Mouse (Mus musculus) heart, postnatal 14 days (tissue): Measurements from ENCODE around the gene Clpsl2. TPM values are rescaled to one million over a fixed set of nuclear protein-coding genes. Genes with fewer than 3 reads are reported as not detected.

Source experiments
- DNase-seq, 2 experiments: peaks; one replicate each; pipeline ENCODE4 v3.0.0; 2021 to 2022
- intact Hi-C: fragments of 180-260 bp; cut with DNase I; formaldehyde crosslinking; loops from one replicate; pipeline ENCODE4 v1.15.1; 2025
- total RNA-seq, 2 experiments: library from RNA; stranded (reverse); gene quantifications; 2 replicates each; pipeline ENCODE4 v1.2.3; 2021

The Clpsl2 gene
- total RNA-seq, 2 experiments from 2014 or later = not detected

GRCm38 (mm10) chr17:28520561-28520960, 28.6 kb upstream of the Clpsl2 start:
- intact Hi-C loops = loop anchor here (5.0 kb wide), 1 partner anchor 193 kb away; the partner anchor contains the start of gene Rpl10a
- no peak for DNase-seq

DNA sequence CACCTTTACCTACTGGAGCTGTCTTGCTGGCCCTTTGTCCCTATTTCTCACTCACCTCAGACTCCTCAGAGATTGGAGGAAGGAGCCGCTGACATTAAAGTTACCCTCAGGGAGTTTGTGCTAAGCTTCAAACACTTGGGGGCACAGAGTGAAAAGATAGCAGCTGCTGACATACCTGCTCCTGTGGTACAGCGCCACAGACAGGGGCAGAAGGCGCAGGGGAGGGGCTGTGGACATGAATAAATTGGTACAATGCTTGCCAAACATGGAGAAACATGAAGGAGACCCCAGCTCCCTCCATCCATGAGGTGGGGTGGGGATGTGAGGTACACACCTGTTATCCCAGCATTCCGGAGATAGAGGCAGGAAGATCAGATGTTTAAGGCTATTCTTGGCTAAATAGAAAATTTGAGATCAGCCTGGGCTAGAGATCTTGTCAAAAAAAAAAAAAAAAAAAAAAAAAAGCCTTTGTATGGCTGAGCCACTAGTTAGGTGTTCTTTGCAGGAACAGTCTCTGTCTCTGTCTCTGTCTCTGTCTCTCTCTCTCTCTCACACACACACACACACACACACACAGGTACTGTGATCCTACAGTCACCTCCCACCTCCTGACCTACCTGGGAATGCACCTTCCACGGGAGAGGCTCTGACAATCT, 28.0 kb upstream of the Clpsl2 start:
- intact Hi-C loops = loop anchor here (5.0 kb wide), 1 partner anchor 194 kb away; the partner anchor contains the start of gene Rpl10a
- no peak for DNase-seq

DNA sequence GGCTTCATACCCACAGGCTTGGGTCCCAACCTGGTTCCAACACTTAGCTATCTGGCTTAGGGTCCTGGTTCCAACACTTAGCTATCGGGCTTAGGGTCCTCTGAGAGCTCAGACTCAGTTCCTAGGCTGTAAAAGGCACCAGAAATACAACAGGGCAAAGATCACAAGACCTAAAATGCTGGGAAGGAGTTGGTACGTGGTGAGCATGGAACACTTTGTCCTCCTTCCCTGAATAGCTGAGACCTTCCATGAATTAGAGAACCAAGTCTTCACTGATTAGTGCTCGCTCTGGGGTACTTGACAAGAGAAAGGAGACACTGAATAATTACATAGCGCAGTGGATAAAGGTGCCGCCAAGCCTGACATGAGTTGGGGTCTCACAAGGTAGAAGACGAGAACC, 27.3 kb upstream of the Clpsl2 start:
- intact Hi-C loops = loop anchor here (2.0 to 5.0 kb wide), 2 partner anchors 37 to 195 kb away; partner anchors contain the start of gene Rpl10a
- no peak for DNase-seq

DNA sequence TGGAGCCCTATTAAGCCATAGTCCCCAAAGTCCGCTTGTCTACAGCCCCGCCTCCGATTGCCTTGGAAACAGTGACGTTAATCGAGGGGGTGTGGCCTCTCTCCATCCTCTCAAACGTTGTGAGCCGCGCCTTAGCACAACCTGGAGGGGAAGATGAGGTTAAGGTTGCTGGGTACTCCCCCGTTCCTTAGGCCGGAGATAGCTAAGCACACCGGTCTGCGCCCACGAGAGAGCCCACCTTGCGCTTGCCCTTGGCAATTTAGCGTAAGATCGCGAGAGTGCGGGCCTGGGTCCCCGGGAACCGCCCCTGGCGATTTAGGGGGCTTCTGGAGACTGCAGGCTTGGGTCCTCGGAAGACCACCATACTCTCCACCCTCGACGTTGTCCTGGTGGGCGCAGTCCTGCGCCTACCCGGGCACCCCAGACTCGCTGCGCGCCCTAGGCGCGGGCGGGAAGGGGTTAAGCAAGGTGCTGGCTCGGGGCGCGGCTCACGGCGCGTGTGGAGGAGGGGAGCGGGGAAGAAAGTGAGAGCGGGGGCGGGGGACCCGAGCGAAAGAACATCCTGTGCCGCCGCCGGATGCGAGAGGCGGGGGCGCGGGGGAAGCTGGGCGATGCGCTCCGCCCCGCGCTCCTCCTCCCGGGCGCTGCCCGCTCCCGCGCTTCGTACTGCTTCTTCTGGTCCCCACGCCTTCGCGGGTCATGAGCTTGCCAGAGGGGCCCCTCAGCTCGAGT, 26.4 kb upstream of the Clpsl2 start:
- peak; percentile 91 to 98 for DNase-seq
- intact Hi-C loops = loop anchor here (2.0 to 5.0 kb wide), 2 partner anchors 38 to 195 kb away; partner anchors contain the start of gene Rpl10a

GRCm38 (mm10) chr17:28523355-28524008, 25.7 kb upstream of the Clpsl2 start:
- DNase-seq = no peak
- intact Hi-C loops = loop anchor here (2.0 to 5.0 kb wide), 2 partner anchors 39 to 196 kb away; partner anchors contain the start of gene Rpl10a

DNA sequence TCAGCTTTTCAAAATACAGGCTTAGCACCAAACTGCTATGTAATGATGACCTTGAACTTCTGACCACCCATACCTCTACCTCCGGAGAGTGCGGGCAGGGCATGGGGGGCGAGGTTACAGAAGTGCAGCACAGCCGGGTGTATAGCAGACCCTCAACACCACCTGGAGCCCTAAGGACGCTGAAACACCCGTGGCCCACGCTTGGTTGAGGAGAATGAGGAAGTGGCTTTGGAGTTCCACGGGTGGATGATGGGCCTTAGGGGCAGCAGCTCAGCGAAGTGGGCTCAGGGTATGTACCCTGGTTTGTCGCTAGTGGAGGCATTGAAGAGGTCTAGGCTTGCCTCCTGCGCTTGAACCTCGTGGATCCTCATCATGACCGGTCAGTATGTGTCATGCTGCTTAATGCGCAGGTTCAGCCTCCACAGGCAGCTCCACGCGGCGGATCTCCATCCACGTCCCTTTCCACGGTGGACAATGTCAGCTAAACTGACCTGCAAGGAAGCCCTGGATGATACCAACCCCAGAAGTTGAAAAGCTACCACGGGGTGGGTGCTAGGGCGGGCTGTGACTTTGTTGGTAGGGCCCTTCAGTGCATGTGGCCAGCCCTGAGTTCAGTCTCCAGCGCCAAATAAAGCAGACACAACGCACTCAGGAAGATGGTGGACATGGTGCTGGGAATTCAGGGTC, 25.1 kb upstream of the Clpsl2 start:
- intact Hi-C loops = loop anchor here (5.0 kb wide), 1 partner anchor 197 kb away; the partner anchor contains the start of gene Rpl10a
- DNase-seq = no peak

- DNase-seq = no peak
These were observed 24.3 kb upstream of the Clpsl2 start for GRCm38 (mm10) chr17:28524831-28525430.

DNA sequence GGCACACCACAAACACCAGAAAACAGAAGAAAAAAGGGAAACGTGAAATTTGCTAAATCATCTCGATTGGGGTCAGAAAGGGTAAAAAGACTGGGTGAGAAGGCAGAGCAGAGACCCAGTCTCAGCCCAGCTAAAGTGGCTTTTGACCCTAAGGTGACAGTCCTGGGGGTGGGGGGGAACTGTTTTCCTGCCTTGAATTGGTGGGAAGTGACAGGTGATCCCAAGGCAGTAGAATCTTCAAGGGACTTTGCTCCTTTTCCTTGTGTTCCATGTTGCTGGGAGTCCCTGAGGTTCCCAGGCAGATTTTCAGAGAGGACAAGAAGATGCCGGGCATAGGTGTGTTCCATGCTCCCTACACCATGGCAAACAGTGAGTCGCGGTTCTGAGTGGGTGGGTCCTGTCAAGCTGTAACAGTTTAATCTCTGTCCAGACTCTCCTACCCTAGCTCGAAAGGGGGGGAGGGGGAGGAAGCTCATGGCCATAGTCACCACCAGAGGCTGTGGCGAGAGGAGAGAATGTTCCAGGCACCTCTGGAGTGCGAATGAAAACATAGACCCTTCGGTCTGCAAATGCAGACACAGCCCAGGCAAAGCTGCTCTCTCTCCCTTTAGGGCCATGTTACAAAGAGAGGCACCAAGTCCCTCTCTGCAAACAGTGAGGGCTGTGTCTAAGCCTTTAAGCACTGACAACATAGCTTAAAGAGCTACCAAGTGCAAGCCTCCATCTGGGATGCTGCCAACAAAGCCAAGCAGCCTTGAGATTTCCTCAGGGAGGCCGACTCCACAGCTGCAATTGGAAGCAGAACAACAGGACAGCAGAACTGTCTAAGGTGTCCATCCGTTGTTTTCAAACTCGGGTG, 21.8 kb upstream of the Clpsl2 start:
- intact Hi-C loops = loop anchor here (1.0 to 2.0 kb wide), 3 partner anchors 73 to 141 kb away; no protein-coding TSS in a partner anchor
- no peak for DNase-seq

More at GRCm38 (mm10) chr17:28524831-28525430, 24.3 kb upstream of the Clpsl2 start:
- intact Hi-C loops = loop anchor here (5.0 kb wide), 1 partner anchor 198 kb away; the partner anchor contains the start of gene Rpl10a

- peak; percentile 88 to 94 for DNase-seq
- intact Hi-C loops = loop anchor here (1.0 to 2.0 kb wide), 2 partner anchors 73 to 121 kb away; no protein-coding TSS in a partner anchor
These were observed 21.2 kb upstream of the Clpsl2 start for GRCm38 (mm10) chr17:28528043-28528351.

- DNase-seq = no peak
- intact Hi-C loops = loop anchor here (2.0 kb wide), 1 partner anchor 74 kb away; no protein-coding TSS in a partner anchor
These were observed 20.1 kb upstream of the Clpsl2 start for GRCm38 (mm10) chr17:28529116-28529515.

- intact Hi-C loops = loop anchor here (5.0 kb wide), 1 partner anchor 323 kb away; the partner anchor contains the start of gene Def6
- DNase-seq = no peak
These were observed 18.7 kb upstream of the Clpsl2 start, which contains the start of gene Armc12 for GRCm38 (mm10) chr17:28530506-28530905. Gene Armc12 (plus strand): TSS chr17:28530806.

DNA sequence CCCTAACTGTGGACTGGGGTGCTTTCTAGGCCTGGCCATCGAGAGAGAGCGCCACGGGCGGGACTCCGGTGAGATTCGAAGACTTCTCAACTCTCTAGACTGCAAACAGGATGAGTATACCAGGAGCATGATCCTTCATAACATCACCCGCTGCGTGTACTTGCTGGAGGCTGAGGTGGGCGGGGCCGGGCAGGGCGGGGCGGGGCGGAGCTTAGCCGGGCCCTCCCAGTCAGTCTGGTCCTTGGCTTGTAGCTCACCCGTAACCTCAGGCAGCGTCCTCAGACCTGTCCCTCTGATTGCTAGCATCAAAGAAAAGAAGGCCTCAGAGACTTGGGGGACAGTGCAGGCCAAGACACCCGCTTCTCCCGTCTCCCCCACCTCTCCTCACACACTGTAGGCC, 17.3 kb upstream of the Clpsl2 start:
- DNase-seq = no peak
- intact Hi-C loops = loop anchor here (5.0 kb wide), 1 partner anchor 325 kb away; the partner anchor contains the start of gene Def6

GRCm38 (mm10) chr17:28532557-28532956, 16.7 kb upstream of the Clpsl2 start:
- intact Hi-C loops = loop anchor here (5.0 kb wide), 1 partner anchor 325 kb away; the partner anchor contains the start of gene Def6
- no peak for DNase-seq

- intact Hi-C loops = loop anchor here (5.0 kb wide), 1 partner anchor 326 kb away; the partner anchor contains the start of gene Def6
- DNase-seq = no peak
These were observed 15.9 kb upstream of the Clpsl2 start for GRCm38 (mm10) chr17:28533327-28533726.

DNA sequence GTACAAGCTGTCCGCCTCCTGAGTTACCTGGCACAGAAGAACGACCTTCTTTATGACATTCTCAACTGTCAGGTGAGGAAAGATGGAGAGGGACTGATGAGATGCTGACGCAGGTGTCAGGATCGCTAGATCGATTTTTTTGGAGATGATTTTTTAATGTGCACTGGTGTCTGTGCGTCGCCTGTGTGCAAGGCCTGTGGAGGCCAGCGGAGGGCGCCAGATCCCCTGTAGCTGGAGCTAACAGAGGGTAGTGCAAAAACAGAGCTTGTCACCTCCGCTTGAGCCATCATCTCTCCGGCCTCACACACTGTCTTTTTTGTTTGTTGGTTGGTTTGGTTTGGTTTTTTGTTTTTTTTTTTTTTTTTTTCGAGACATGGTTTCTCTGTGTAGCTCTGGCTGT, 11.3 kb upstream of the Clpsl2 start:
- no peak for DNase-seq
- intact Hi-C loops = no loop called here

DNA sequence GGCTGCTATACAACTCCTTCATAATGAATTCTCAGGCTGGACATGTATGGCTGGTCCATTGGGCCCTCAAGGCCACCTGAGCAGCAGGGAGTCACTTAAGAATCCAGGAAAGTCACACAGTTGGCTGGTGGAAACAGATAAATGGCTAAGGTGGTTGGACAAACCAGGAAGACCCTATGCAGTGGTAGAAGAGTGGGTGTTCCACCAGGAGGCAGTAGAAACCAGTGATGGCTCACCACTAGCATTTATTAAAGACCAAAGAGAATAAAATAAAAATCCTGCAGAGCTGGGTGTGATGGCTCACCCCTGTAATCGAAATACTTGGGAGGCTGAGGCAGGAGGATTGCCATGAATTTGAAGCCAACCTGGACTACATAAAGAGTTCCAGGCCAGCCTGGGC, 2.3 kb upstream of the Clpsl2 start:
- no peak for DNase-seq
- intact Hi-C loops = no loop called here

- DNase-seq = no peak
- intact Hi-C loops = no loop called here
These were observed 661 bp upstream of the Clpsl2 start for GRCm38 (mm10) chr17:28548550-28548949.

- intact Hi-C loops = loop anchor here (5.0 kb wide), 1 partner anchor 94 kb away; no protein-coding TSS in a partner anchor
- peak; percentile 70 to 83 for DNase-seq
These were observed 4.0 kb downstream of the Clpsl2 start for GRCm38 (mm10) chr17:28553040-28553793.
